Mouse (Mus musculus) urinary bladder, postnatal 25 days (tissue): ENCODE measurements around the gene Serpinb7.

Experiments
- DNase-seq: peaks from one replicate; pipeline ENCODE4 v3.0.0; 2022; ENCODE audit warnings: low spot score

The Serpinb7 gene

GRCm38 (mm10) chr1:107489577-107489976 lies 90.1 kb downstream of the Serpinb7 start:
- DNase-seq = no peak

- DNase-seq = no peak
Observed at GRCm38 (mm10) chr1:107496789-107497188, 97.3 kb downstream of the Serpinb7 start.

- no peak for DNase-seq
Observed at GRCm38 (mm10) chr1:107502025-107502424, 102.6 kb downstream of the Serpinb7 start.
